Mouse (Mus musculus) stomach, embryonic 14.5 days (tissue): ENCODE data around the gene Styx. TPM values are rescaled to one million over a fixed set of nuclear protein-coding genes. Genes with fewer than 3 reads are reported as not detected.

ENCODE experiments used
- ATAC-seq: fragments of 200-750 bp; cut with Nextera tagmentation; 2 replicates; pipeline ENCODE4 v1.8.0; 2017; ENCODE audit warnings: low read depth, moderate TSS enrichment; ENCODE audit not compliant: insufficient number of reproducible peaks, insufficient read depth, low FRiP score
- H3K27ac ChIP-seq: fragments of 300-500 bp; sonication (generic); 2 replicates; pipeline ENCODE4 v1.5.1; 2014; ENCODE audit warnings: mild to moderate bottlenecking, low read length, moderate library complexity, mixed read lengths
- H3K27me3 ChIP-seq: fragments of 300-500 bp; sonication (generic); 2 replicates; pipeline ENCODE4 v1.6.1; 2014; ENCODE audit warnings: low read length, control low read depth, mixed read lengths; ENCODE audit not compliant: control insufficient read depth, insufficient read depth
- H3K36me3 ChIP-seq: fragments of 300-500 bp; sonication (generic); 2 replicates; pipeline ENCODE4 v1.6.1; 2014; ENCODE audit warnings: mild to moderate bottlenecking, control low read depth, low read length, moderate library complexity, mixed read lengths; ENCODE audit not compliant: control insufficient read depth, insufficient read depth
- H3K4me1 ChIP-seq: fragments of 300-500 bp; sonication (generic); 2 replicates; pipeline ENCODE4 v1.6.1; 2014; ENCODE audit warnings: low read length, control low read depth, mixed read lengths; ENCODE audit not compliant: control insufficient read depth, insufficient read depth
- H3K4me2 ChIP-seq: fragments of 300-500 bp; sonication (generic); replicated peaks from 2 replicates; pipeline ENCODE4 v1.6.1; 2014; ENCODE audit warnings: low read depth, low read length, control low read depth
- H3K4me3 ChIP-seq: fragments of 300-500 bp; sonication (generic); 2 replicates; pipeline ENCODE4 v1.5.1; 2014; ENCODE audit warnings: low read depth, low read length, control low read depth
- H3K9ac ChIP-seq: fragments of 300-500 bp; sonication (generic); replicated peaks from 2 replicates; pipeline ENCODE4 v1.6.1; 2014; ENCODE audit warnings: low read depth, mild to moderate bottlenecking, control low read depth, low read length, moderate library complexity, mixed read lengths
- H3K9me3 ChIP-seq: fragments of 300-500 bp; sonication (generic); 2 replicates; pipeline ENCODE4 v1.6.1; 2016; ENCODE audit warnings: low read depth, low read length, control low read depth; ENCODE audit not compliant: control insufficient read depth
- WGBS: fragments of 180-500 bp; shearing (Covaris S2); extraction: QIAGEN DNeasy Blood & Tissue Kit; methylation state at CpG from one replicate; pipeline ENCODE4 v1.1.7; 2014; 5-methylcytosine and 5-hydroxymethylcytosine counted together
- polyA plus RNA-seq: library from polyadenylated mRNA; unstranded; fragments of >200 nt; fragmentation: Nextera tagmentation; extraction: Ambion mirVana; gene quantifications from 2 replicates; pipeline ENCODE4 v1.2.1, GENCODE M21; 2014

Styx gene
- polyA plus RNA-seq, 1 experiment from 2014 or later = 75.3 TPM

GRCm38 (mm10) chr14:45325471-45325870 is 25.4 kb upstream of the Styx start:
- ATAC-seq = no peak
- no peak overlapping the region for H3K9ac ChIP-seq
- H3K4me1 ChIP-seq = 0 out of 2 replicates have a peak, but pooled peaks cover 3% of the 10 kb centered on the region
- H3K4me2 ChIP-seq = no peak overlapping the region
- H3K4me3 ChIP-seq = no peak overlapping the region
- no peaks in the 10 kb centered on the region for H3K36me3 ChIP-seq
- H3K27ac ChIP-seq = no peak overlapping the region
- no peaks in the 10 kb centered on the region for H3K27me3 ChIP-seq
- H3K9me3 ChIP-seq = no peaks in the 10 kb centered on the region

- H3K27ac ChIP-seq = no peak overlapping the region
- 88% methylated on average over 4 of the region's 4 CpGs for WGBS
- H3K4me1 ChIP-seq = 0 out of 2 replicates have a peak, but pooled peaks cover 3% of the 10 kb centered on the region
- peaks cover 9% of the 10 kb centered on the region; the same call in 1 of the 2 replicates for H3K36me3 ChIP-seq
- no peak overlapping the region for H3K9ac ChIP-seq
- ATAC-seq = no peak
- no peak overlapping the region for H3K4me2 ChIP-seq
- no peak overlapping the region for H3K4me3 ChIP-seq
- H3K27me3 ChIP-seq = no peaks in the 10 kb centered on the region
- no peaks in the 10 kb centered on the region for H3K9me3 ChIP-seq
These were observed 22.7 kb upstream of the Styx start for GRCm38 (mm10) chr14:45328072-45328713.

- H3K4me3 ChIP-seq = peak overlapping the region; percentile 93
- H3K9me3 ChIP-seq = no peaks in the 10 kb centered on the region
- no peak overlapping the region for H3K27ac ChIP-seq
- H3K9ac ChIP-seq = 0 out of 2 replicates have a peak overlapping the region, but pooled peaks have one; percentile 88
- H3K36me3 ChIP-seq = peaks cover 15% of the 10 kb centered on the region; the same call in 1 of the 2 replicates
- 0 out of 2 replicates have a peak, but pooled peaks cover 3% of the 10 kb centered on the region for H3K4me1 ChIP-seq
- ATAC-seq = no peak
- WGBS = 13% methylated on average over 8 of the region's 8 CpGs
- H3K27me3 ChIP-seq = no peaks in the 10 kb centered on the region
- H3K4me2 ChIP-seq = peak overlapping the region; percentile 45
These were observed 21.8 kb upstream of the Styx start for GRCm38 (mm10) chr14:45329018-45329588.

GRCm38 (mm10) chr14:45329589-45330181 is 21.2 kb upstream of the Styx start, which contains the start of gene Psmc6:
Gene Psmc6 (plus strand): TSS chr14:45329788.
- Histone ChIP-seq H3K4me3 (peak within 1 kb of the TSS; percentile 93), H3K9ac (peak within 1 kb of the TSS; percentile 88), H3K9me3 (no peaks in the 10 kb centered on the region), H3K27me3 (no peaks in the 10 kb centered on the region), H3K36me3 (peaks cover 16% of the 10 kb centered on the region; the same call in 1 of the 2 replicates), H3K27ac (peak within 1 kb of the TSS; percentile 78; the same call in 1 of the 2 replicates), H3K4me2 (peak within 1 kb of the TSS; percentile 61), H3K4me1 (0 out of 2 replicates have a peak, but pooled peaks cover 3% of the 10 kb centered on the region)
- WGBS = under 1% methylated on average over 44 of the region's 44 CpGs
- ATAC-seq = peak; percentile 97

- Histone ChIP-seq H3K36me3 (peaks cover 18% of the 10 kb centered on the region), H3K4me1 (no peaks in the 10 kb centered on the region), H3K4me2 (no peak overlapping the region), H3K9ac (no peak overlapping the region), H3K4me3 (no peak overlapping the region), H3K27me3 (no peaks in the 10 kb centered on the region), H3K9me3 (no peaks in the 10 kb centered on the region), H3K27ac (no peak overlapping the region)
- ATAC-seq = no peak
- 88% methylated on average over 16 of the region's 16 CpGs for WGBS
These were observed 13.6 kb downstream of the Styx start for GRCm38 (mm10) chr14:45364211-45365195.

- H3K4me2 ChIP-seq = no peak overlapping the region
- WGBS = 93% methylated on average over 6 of the region's 6 CpGs
- no peak overlapping the region for H3K4me3 ChIP-seq
- H3K9ac ChIP-seq = no peak overlapping the region
- H3K36me3 ChIP-seq = peaks cover 24% of the 10 kb centered on the region
- no peaks in the 10 kb centered on the region for H3K9me3 ChIP-seq
- no peaks in the 10 kb centered on the region for H3K4me1 ChIP-seq
- no peak overlapping the region for H3K27ac ChIP-seq
- ATAC-seq = no peak
- H3K27me3 ChIP-seq = no peaks in the 10 kb centered on the region
These were observed 14.3 kb downstream of the Styx start for GRCm38 (mm10) chr14:45365196-45365587.

DNA sequence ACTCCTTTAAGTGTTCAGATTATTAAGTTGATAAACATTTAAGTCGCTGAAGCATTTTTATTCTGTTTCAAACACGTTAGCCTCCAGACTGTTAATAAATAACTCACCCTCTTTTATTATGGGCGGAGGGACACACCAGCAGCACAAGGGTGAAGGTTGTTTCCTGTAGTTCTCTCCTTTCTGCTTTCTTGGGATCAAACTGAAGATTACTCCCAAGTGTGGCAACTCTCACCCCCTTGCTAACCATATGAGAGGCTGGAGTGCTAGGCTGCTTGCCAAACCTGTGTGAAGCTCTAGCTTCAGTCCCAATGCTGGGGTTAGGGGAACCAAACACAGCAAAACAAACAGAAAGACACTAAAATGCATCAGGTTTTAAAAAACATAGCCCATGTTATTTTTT is 27.9 kb downstream of the Styx start:
- Histone ChIP-seq H3K27ac (no peak overlapping the region), H3K36me3 (peaks cover 22% of the 10 kb centered on the region), H3K9me3 (no peaks in the 10 kb centered on the region), H3K27me3 (no peaks in the 10 kb centered on the region), H3K4me1 (no peaks in the 10 kb centered on the region), H3K9ac (no peak overlapping the region), H3K4me3 (no peak overlapping the region), H3K4me2 (no peak overlapping the region)
- WGBS = 80% methylated on average over 3 of the region's 3 CpGs
- ATAC-seq = no peak

GRCm38 (mm10) chr14:45380756-45381155 is 29.9 kb downstream of the Styx start:
- Histone ChIP-seq H3K27ac (no peak overlapping the region), H3K4me2 (no peak overlapping the region), H3K9ac (no peak overlapping the region), H3K9me3 (no peaks in the 10 kb centered on the region), H3K27me3 (no peaks in the 10 kb centered on the region), H3K4me1 (no peaks in the 10 kb centered on the region), H3K36me3 (peaks cover 22% of the 10 kb centered on the region), H3K4me3 (no peak overlapping the region)
- WGBS = 81% methylated on average over 6 of the region's 6 CpGs
- no peak for ATAC-seq
